Mouse (Mus musculus) lung, embryonic 15.5 days (tissue): Measurements from ENCODE around the gene Ankrd44. TPM values are rescaled to one million over a fixed set of nuclear protein-coding genes. Genes with fewer than 3 reads are reported as not detected.

Experiments
- ATAC-seq: fragments of 200-750 bp; cut with Nextera tagmentation; 2 replicates; pipeline ENCODE4 v1.8.0; 2017; ENCODE audit warnings: moderate number of reproducible peaks, borderline replicate concordance; ENCODE audit not compliant: low FRiP score, low TSS enrichment; ENCODE audit errors: extremely low read depth
- H3K27ac ChIP-seq: fragments of 300-500 bp; sonication (generic); 2 replicates; pipeline ENCODE4 v1.5.1; 2015; ENCODE audit warnings: moderate library complexity, mild to moderate bottlenecking, inconsistent platforms
- H3K27me3 ChIP-seq: fragments of 300-500 bp; sonication (generic); 2 replicates; pipeline ENCODE4 v1.6.1; 2015; ENCODE audit warnings: inconsistent platforms
- H3K36me3 ChIP-seq: fragments of 300-500 bp; sonication (generic); 2 replicates; pipeline ENCODE4 v1.6.1; 2015; ENCODE audit warnings: inconsistent platforms
- H3K4me1 ChIP-seq: fragments of 300-500 bp; sonication (generic); 2 replicates; pipeline ENCODE4 v1.6.1; 2015; ENCODE audit warnings: inconsistent platforms
- H3K4me2 ChIP-seq: fragments of 300-500 bp; sonication (generic); 2 replicates; pipeline ENCODE4 v1.6.1; 2015; ENCODE audit warnings: inconsistent platforms, mild to moderate bottlenecking, moderate library complexity
- H3K4me3 ChIP-seq: fragments of 300-500 bp; sonication (generic); 2 replicates; pipeline ENCODE4 v1.5.1; 2015; ENCODE audit warnings: mild to moderate bottlenecking, inconsistent platforms
- H3K9ac ChIP-seq: fragments of 300-500 bp; sonication (generic); 2 replicates; pipeline ENCODE4 v1.6.1; 2015; ENCODE audit warnings: inconsistent platforms
- H3K9me3 ChIP-seq: fragments of 300-500 bp; sonication (generic); 2 replicates; pipeline ENCODE4 v1.6.1; 2016; ENCODE audit warnings: inconsistent platforms
- WGBS: fragments of 180-500 bp; shearing (Covaris S2); methylation state at CpG from one replicate; pipeline ENCODE4 v1.1.7; 2015; 5-methylcytosine and 5-hydroxymethylcytosine counted together
- polyA plus RNA-seq: library from polyadenylated mRNA; unstranded; fragments of >200 nt; fragmentation: Nextera tagmentation; extraction: Ambion mirVana; gene quantifications from 2 replicates; pipeline ENCODE4 v1.2.1, GENCODE M21; 2015

Gene Ankrd44
- polyA plus RNA-seq, 1 experiment from 2014 or later = 18.0 TPM

GRCm38 (mm10) chr1:54877423-54878073, 48.6 kb downstream of the Ankrd44 start:
- Histone ChIP-seq H3K36me3 (no peaks in the 10 kb centered on the region), H3K4me3 (no peak overlapping the region), H3K9me3 (no peaks in the 10 kb centered on the region), H3K9ac (no peak overlapping the region), H3K4me2 (no peak overlapping the region), H3K27ac (0 out of 2 replicates have a peak overlapping the region, but pooled peaks have one; percentile 29), H3K4me1 (peaks cover 40% of the 10 kb centered on the region), H3K27me3 (no peaks in the 10 kb centered on the region)
- WGBS = 57% methylated on average over 10 of the region's 10 CpGs
- ATAC-seq = no peak

DNA sequence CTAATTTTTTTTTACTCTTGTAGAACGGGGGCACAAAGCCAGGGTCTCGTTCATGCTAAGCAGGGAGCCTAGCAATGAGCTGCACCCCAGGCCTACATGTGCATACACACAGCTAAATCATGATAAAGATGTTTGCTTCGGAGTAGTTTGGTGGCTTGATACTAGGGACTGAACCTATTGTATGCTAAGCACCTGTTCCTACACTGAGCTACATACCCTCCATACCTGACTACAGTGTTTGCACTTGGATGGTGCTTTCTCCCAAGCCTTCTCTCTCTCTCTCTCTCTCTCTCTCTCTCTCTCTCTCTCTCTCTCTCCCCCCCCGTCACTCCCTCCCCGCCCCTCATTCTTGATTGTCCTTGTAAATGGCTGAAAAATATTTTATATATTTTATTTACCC, 49.2 kb downstream of the Ankrd44 start:
- WGBS = 80% methylated on average over 5 of the region's 5 CpGs
- H3K4me1 ChIP-seq = peaks cover 43% of the 10 kb centered on the region
- no peak overlapping the region for H3K27ac ChIP-seq
- no peak overlapping the region for H3K4me2 ChIP-seq
- no peaks in the 10 kb centered on the region for H3K9me3 ChIP-seq
- H3K36me3 ChIP-seq = no peaks in the 10 kb centered on the region
- no peak overlapping the region for H3K9ac ChIP-seq
- ATAC-seq = no peak
- no peaks in the 10 kb centered on the region for H3K27me3 ChIP-seq
- H3K4me3 ChIP-seq = no peak overlapping the region

- no peak overlapping the region for H3K4me3 ChIP-seq
- H3K9me3 ChIP-seq = no peaks in the 10 kb centered on the region
- no peak for ATAC-seq
- peaks cover 38% of the 10 kb centered on the region for H3K4me1 ChIP-seq
- no peaks in the 10 kb centered on the region for H3K36me3 ChIP-seq
- H3K4me2 ChIP-seq = no peak overlapping the region
- 72% methylated on average over 6 of the region's 6 CpGs for WGBS
- no peaks in the 10 kb centered on the region for H3K27me3 ChIP-seq
- H3K9ac ChIP-seq = no peak overlapping the region
- no peak overlapping the region for H3K27ac ChIP-seq
These were observed 52.1 kb downstream of the Ankrd44 start for GRCm38 (mm10) chr1:54874094-54874493.

DNA sequence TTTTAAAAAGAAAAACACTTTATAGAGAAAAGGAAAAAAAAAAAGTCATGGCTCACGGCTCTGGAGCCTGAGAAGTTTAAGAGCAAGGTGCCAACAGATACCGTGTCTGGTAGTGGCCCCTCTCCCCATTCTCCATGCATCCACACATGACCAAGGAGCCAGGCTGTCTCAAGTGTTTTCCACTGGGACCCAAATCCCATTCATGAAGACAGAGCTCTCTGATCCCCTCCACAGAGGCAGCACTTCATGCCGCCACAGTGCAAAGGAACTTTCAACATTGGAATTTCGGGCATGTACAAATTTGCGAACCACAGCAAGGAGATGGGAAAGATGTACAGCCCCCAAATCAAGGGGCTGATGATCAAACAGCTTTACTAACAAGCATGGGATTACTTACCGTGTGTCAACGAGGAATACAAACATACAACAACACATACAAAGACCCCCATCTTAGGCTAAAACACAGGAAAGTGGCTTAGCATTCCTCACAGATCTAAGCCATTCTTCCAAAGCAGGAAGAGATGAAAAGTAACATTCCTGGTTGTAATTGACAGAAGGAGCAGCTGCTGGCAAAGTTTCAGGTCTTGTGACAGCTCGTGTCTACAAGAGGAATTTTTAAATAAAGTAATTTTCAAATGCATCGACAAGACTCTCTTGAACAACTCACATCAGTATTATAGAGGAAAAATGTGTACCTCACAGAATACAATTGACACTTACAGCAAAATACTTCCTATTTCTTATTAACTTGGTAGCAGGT, 53.1 kb downstream of the Ankrd44 start:
- no peak overlapping the region for H3K4me3 ChIP-seq
- ATAC-seq = no peak
- H3K4me1 ChIP-seq = peaks cover 40% of the 10 kb centered on the region
- 46% methylated on average over 9 of the region's 9 CpGs for WGBS
- H3K9ac ChIP-seq = no peak overlapping the region
- no peaks in the 10 kb centered on the region for H3K27me3 ChIP-seq
- H3K4me2 ChIP-seq = no peak overlapping the region
- H3K9me3 ChIP-seq = no peaks in the 10 kb centered on the region
- no peaks in the 10 kb centered on the region for H3K36me3 ChIP-seq
- H3K27ac ChIP-seq = peak overlapping the region; percentile 27; the same call in 1 of the 2 replicates

- no peaks in the 10 kb centered on the region for H3K27me3 ChIP-seq
- H3K4me1 ChIP-seq = peaks cover 46% of the 10 kb centered on the region
- H3K9ac ChIP-seq = no peak overlapping the region
- no peaks in the 10 kb centered on the region for H3K9me3 ChIP-seq
- WGBS = 82% methylated on average over 1 of the region's 1 CpGs
- no peak overlapping the region for H3K4me3 ChIP-seq
- no peak for ATAC-seq
- no peaks in the 10 kb centered on the region for H3K36me3 ChIP-seq
- no peak overlapping the region for H3K4me2 ChIP-seq
- no peak overlapping the region for H3K27ac ChIP-seq
These were observed 54.9 kb downstream of the Ankrd44 start for GRCm38 (mm10) chr1:54871321-54871720.

GRCm38 (mm10) chr1:54870634-54871033, 55.6 kb downstream of the Ankrd44 start:
- no peak for ATAC-seq
- Histone ChIP-seq H3K4me2 (no peak overlapping the region), H3K4me1 (peaks cover 46% of the 10 kb centered on the region), H3K9ac (no peak overlapping the region), H3K27me3 (no peaks in the 10 kb centered on the region), H3K36me3 (no peaks in the 10 kb centered on the region), H3K4me3 (no peak overlapping the region), H3K9me3 (no peaks in the 10 kb centered on the region), H3K27ac (no peak overlapping the region)
- WGBS = 82% methylated on average over 2 of the region's 2 CpGs

DNA sequence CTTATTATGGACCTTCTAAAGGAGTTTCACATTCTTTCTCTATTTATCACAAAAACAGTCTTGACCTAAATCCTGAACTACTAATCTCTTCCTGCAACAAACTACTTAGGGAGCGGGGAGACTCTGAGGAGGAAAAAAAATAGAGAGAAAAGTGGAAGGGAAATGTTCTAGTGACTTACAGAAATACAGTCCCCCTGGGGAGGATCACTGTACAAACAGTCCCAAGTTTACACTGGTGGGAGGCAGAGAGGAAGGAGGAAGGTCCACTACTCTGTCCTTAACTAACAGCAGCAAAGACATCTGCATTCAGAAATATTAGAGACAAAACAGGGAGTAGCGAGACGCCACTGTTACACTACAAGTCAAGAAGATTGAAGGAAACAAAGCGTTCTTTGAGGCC, 59.0 kb downstream of the Ankrd44 start:
- Histone ChIP-seq H3K27me3 (no peaks in the 10 kb centered on the region), H3K4me3 (no peak overlapping the region), H3K9ac (no peak overlapping the region), H3K4me1 (peaks cover 33% of the 10 kb centered on the region), H3K4me2 (no peak overlapping the region), H3K36me3 (0 out of 2 replicates have a peak, but pooled peaks cover 2% of the 10 kb centered on the region), H3K27ac (peak overlapping the region; percentile 56), H3K9me3 (no peaks in the 10 kb centered on the region)
- no peak for ATAC-seq
- 26% methylated on average over 4 of the region's 4 CpGs for WGBS

GRCm38 (mm10) chr1:54866131-54866530, 60.1 kb downstream of the Ankrd44 start:
- WGBS = 74% methylated on average over 3 of the region's 3 CpGs
- Histone ChIP-seq H3K27ac (no peak overlapping the region), H3K9me3 (no peaks in the 10 kb centered on the region), H3K4me2 (no peak overlapping the region), H3K4me3 (no peak overlapping the region), H3K4me1 (peaks cover 31% of the 10 kb centered on the region), H3K9ac (no peak overlapping the region), H3K36me3 (0 out of 2 replicates have a peak, but pooled peaks cover 2% of the 10 kb centered on the region), H3K27me3 (no peaks in the 10 kb centered on the region)
- no peak for ATAC-seq

DNA sequence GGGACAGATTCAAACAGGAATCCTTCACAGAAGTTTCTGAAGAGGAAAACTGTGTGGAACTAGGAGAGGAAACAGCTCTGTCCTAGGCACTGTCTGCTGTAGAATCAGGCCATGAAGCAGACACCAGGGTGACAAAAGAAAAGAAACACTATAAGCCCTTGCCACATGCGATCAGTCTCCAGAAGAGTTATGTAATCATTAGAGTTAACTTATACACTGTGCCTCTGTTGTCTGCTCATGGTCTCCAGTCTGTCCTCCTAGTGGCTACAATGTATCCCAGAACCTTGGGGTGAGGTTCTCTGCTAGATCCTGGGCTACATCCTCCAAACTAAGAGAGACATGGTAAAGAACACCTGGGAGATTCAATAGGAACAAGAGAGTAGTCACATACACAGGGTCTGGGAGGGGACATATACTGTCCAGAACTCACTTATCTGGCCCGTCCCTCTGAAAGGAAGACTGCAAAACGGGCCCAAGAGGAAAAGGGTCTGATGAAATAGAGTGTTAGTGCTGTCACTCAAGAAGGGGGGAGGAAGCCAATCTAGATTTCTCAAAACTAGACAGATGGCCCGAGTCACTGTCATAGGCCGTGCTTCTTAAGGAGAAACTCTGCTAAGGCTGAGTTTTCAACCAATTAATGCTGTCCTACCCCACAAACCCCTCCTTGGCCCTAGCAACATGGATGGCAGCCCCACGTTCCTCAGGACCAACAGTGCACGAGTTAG, 61.1 kb downstream of the Ankrd44 start:
- H3K27ac ChIP-seq = no peak overlapping the region
- H3K27me3 ChIP-seq = no peaks in the 10 kb centered on the region

DNA sequence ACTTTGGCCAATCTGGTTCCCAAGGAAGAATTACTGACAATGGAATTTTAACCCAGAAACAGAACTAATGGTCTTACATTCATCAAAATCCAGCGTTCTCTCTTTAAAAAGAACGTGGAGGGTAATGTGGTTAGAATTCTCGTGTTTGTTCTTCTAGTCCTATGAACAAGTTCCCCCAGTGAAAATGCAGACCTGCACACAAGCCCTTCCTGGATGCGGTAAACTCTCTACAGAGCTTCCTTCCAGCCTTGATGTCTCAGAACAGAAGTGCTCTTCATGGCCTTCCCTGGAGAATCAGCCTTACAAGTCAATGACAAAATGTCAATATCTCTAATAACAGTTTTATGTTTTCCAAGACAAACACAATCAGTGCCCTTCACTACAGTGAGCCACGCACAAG, 65.8 kb downstream of the Ankrd44 start:
- H3K9me3 ChIP-seq = no peaks in the 10 kb centered on the region
- H3K27ac ChIP-seq = no peak overlapping the region
- no peak overlapping the region for H3K9ac ChIP-seq
- no peaks in the 10 kb centered on the region for H3K4me1 ChIP-seq
- 0 out of 2 replicates have a peak, but pooled peaks cover 2% of the 10 kb centered on the region for H3K36me3 ChIP-seq
- 62% methylated on average over 5 of the region's 5 CpGs for WGBS
- ATAC-seq = no peak
- no peak overlapping the region for H3K4me3 ChIP-seq
- no peaks in the 10 kb centered on the region for H3K27me3 ChIP-seq
- no peak overlapping the region for H3K4me2 ChIP-seq

More for the DNA sequence above, 61.1 kb downstream of the Ankrd44 start:
- no peak overlapping the region for H3K4me3 ChIP-seq
- WGBS = 73% methylated on average over 7 of the region's 7 CpGs
- no peak for ATAC-seq
- no peak overlapping the region for H3K9ac ChIP-seq
- H3K9me3 ChIP-seq = no peaks in the 10 kb centered on the region
- H3K4me1 ChIP-seq = peaks cover 24% of the 10 kb centered on the region
- no peak overlapping the region for H3K4me2 ChIP-seq
- H3K36me3 ChIP-seq = 0 out of 2 replicates have a peak, but pooled peaks cover 2% of the 10 kb centered on the region

DNA sequence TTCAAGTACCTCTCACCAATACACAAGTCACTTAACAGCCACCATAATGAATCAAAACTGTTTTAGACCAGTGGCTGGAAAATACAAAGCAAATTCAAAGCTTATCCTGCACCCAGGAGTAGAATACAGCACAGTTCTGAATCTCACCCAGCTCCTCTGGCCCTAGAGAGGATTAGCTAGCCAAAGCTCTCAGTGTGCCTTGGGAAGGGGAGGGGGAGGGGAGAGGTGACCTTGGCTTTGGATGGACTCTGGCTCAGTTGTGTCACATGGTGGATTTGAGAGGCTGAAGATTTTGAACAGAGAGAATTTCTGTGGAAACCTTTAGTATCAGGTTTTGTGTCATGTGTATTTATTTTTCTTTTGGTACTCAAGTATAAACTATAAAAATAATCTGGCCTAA, 66.3 kb downstream of the Ankrd44 start:
- no peak overlapping the region for H3K27ac ChIP-seq
- H3K27me3 ChIP-seq = no peaks in the 10 kb centered on the region
- H3K4me1 ChIP-seq = no peaks in the 10 kb centered on the region
- ATAC-seq = no peak
- 0 out of 2 replicates have a peak, but pooled peaks cover 2% of the 10 kb centered on the region for H3K36me3 ChIP-seq
- H3K9me3 ChIP-seq = no peaks in the 10 kb centered on the region
- no peak overlapping the region for H3K9ac ChIP-seq
- no peak overlapping the region for H3K4me2 ChIP-seq
- no peak overlapping the region for H3K4me3 ChIP-seq

DNA sequence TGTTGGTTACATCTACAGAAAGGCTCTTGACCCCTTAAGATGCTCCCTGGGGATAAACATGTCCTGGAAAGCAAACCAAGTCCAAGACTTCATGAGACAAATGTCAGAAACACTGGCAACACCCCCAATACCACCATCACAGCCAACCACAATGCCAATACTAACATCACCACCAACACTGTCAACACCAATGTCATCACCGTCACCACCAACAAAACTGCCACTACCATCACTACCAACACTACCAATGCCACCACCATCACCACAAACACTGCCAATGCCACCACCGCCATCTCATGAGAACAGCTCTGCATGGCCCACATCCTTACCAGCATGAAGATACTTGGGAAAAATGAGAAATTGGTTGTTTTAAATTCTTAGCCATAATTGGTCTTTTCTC, 67.3 kb downstream of the Ankrd44 start:
- ATAC-seq = no peak
- Histone ChIP-seq H3K4me2 (no peak overlapping the region), H3K4me3 (no peak overlapping the region), H3K36me3 (0 out of 2 replicates have a peak, but pooled peaks cover 2% of the 10 kb centered on the region), H3K4me1 (no peaks in the 10 kb centered on the region), H3K9ac (no peak overlapping the region), H3K27me3 (no peaks in the 10 kb centered on the region), H3K27ac (no peak overlapping the region), H3K9me3 (no peaks in the 10 kb centered on the region)
- 96% methylated on average over 2 of the region's 2 CpGs for WGBS
